Comparison of ENCODE assay signal across 13 mouse cellular contexts in genomic region chr1:134335211-134335923, GRCm38 (mm10). TPM values are rescaled to one million over a fixed set of nuclear protein-coding genes. Genes with fewer than 3 reads are reported as not detected.
DNase-seq lines count a peak whose midpoint lies in the region; ATAC-seq and TF ChIP-seq lines count a peak whose summit lies in the region.
"Had no signal": no experiment of that assay in that cellular context is flagged by ENCODE, and none has a peak within 500 bp of the region (broad histone marks: within the 10 kb centered on the region; RNA-seq: fewer than 3 reads in every experiment).

No protein-coding gene starts in this region.

- TF ChIP-seq POLR2A in limb, embryonic 14.5 days (IDR thresholded peaks at IDR 0.05; ENCODE audit: borderline replicate concordance, extremely low read depth, insufficient read depth, insufficient read length): no peak
- no peak for TF ChIP-seq POLR2A in kidney, adult 2 months (IDR thresholded peaks at IDR 0.05; ENCODE audit: low read depth, low read length)

- H3K27me3 ChIP-seq in limb, embryonic 14.5 days (ENCODE audit: control insufficient read depth, insufficient read depth, low read length): no peaks in the 10 kb centered on the region
- no peaks in the 10 kb centered on the region for H3K27me3 ChIP-seq in limb, embryonic 10.5 days (ENCODE audit: low read depth, poor library complexity, severe bottlenecking)
- H3K27me3 ChIP-seq in kidney, adult 2 months (replicated peaks; ENCODE audit: control insufficient read depth, insufficient read depth, low read length): no peaks in the 10 kb centered on the region
- H3K27me3 ChIP-seq: embryonic facial prominence, embryonic 13.5 days had no signal

- 0 out of 2 replicates have a peak overlapping the region, but pooled peaks have one; percentile 5 for H3K27ac ChIP-seq in limb, embryonic 14.5 days (replicated peaks; ENCODE audit: low read depth, low read length)
- no peak overlapping the region for H3K27ac ChIP-seq in limb, embryonic 10.5 days
- peak overlapping the region; percentile 78 for H3K27ac ChIP-seq in layer of hippocampus, adult 2 months
- no peak overlapping the region for H3K27ac ChIP-seq in kidney, adult 2 months (ENCODE audit: insufficient read depth, low read depth, low read length)
- H3K27ac ChIP-seq: embryonic facial prominence, embryonic 13.5 days had no signal

- no peak overlapping the region for H3K9ac ChIP-seq in limb, embryonic 14.5 days (ENCODE audit: low read depth, low read length, severe bottlenecking)
- H3K9ac ChIP-seq: embryonic facial prominence, embryonic 13.5 days had no signal

- no peak for TF ChIP-seq CTCF in layer of hippocampus, adult 2 months (conservative IDR thresholded peaks at IDR 0.05)
- TF ChIP-seq CTCF in kidney, adult 2 months (conservative IDR thresholded peaks at IDR 0.05; ENCODE audit: insufficient read depth, insufficient read length, low read depth, low read length): no peak

- H3K4me2 ChIP-seq in limb, embryonic 14.5 days (replicated peaks; ENCODE audit: low read depth, low read length, severe bottlenecking): no peak overlapping the region
- H3K4me2 ChIP-seq: embryonic facial prominence, embryonic 13.5 days had no signal

- no peak for DNase-seq in limb, embryonic 14.5 days (ENCODE audit: low spot score)
- DNase-seq in limb, embryonic 10.5 days (ENCODE audit: low spot score): no peak
- DNase-seq in cerebellum, postnatal 10 days: peak; percentile 86 to 90
- DNase-seq in layer of hippocampus, adult 2 months (ENCODE audit: low spot score in 2 of 2): peak; percentile 57 to 62
- DNase-seq in right cerebral cortex, postnatal 10 days (ENCODE audit: low spot score in 2 of 2): peak; percentile 74 to 86
- no peak for DNase-seq in kidney, adult 2 months
- DNase-seq: adrenal gland, postnatal 14 days had no signal

- no peaks in the 10 kb centered on the region for H3K36me3 ChIP-seq in limb, embryonic 14.5 days (ENCODE audit: control insufficient read depth, insufficient read depth, low read length)
- no peaks in the 10 kb centered on the region for H3K36me3 ChIP-seq in limb, embryonic 10.5 days
- H3K36me3 ChIP-seq in kidney, adult 2 months (ENCODE audit: control insufficient read depth, insufficient read depth, low read length): no peaks in the 10 kb centered on the region
- H3K36me3 ChIP-seq: embryonic facial prominence, embryonic 13.5 days had no signal

- peaks cover 16% of the 10 kb centered on the region for H3K4me1 ChIP-seq in limb, embryonic 14.5 days (ENCODE audit: control insufficient read depth, insufficient read depth, low read length)
- H3K4me1 ChIP-seq in limb, embryonic 10.5 days: peaks cover 16% of the 10 kb centered on the region; the same call in 1 of the 2 replicates
- no peaks in the 10 kb centered on the region for H3K4me1 ChIP-seq in kidney, adult 2 months (ENCODE audit: control insufficient read depth, insufficient read depth, low read length)

- no peaks in the 10 kb centered on the region for H3K9me3 ChIP-seq in limb, embryonic 14.5 days (ENCODE audit: control insufficient read depth, low read length)
- H3K9me3 ChIP-seq in limb, embryonic 10.5 days (replicated peaks): no peaks in the 10 kb centered on the region
- H3K9me3 ChIP-seq: embryonic facial prominence, embryonic 13.5 days had no signal

- H3K4me3 ChIP-seq in limb, embryonic 14.5 days (replicated peaks; ENCODE audit: low read length): no peak overlapping the region
- H3K4me3 ChIP-seq in limb, embryonic 10.5 days: no peak overlapping the region
- H3K4me3 ChIP-seq in layer of hippocampus, adult 2 months: no peak overlapping the region
- no peak overlapping the region for H3K4me3 ChIP-seq in kidney, adult 2 months (ENCODE audit: insufficient read depth, low read depth, low read length)
- H3K4me3 ChIP-seq: embryonic facial prominence, embryonic 13.5 days had no signal

- WGBS in limb, embryonic 14.5 days: 65% methylated on average over 13 of the region's 13 CpGs
- 69% methylated on average over 13 of the region's 13 CpGs for WGBS in limb, embryonic 10.5 days
- 83% methylated on average over 13 of the region's 13 CpGs for WGBS in kidney, adult 2 months

- ATAC-seq in limb, embryonic 14.5 days (ENCODE audit: low FRiP score, low read depth): no peak
- ATAC-seq in monocyte, adult 5-6 weeks (replicated peaks; ENCODE audit: insufficient number of reproducible peaks, low FRiP score, low TSS enrichment, poor library complexity, severe bottlenecking): no peak

RNA-seq across cellular contexts. Expression of gene Ppfia4, which starts 2.6 kb away (rescaled TPM):
- 32.3 and 38.9 TPM in 2 replicates for polyA plus RNA-seq in limb, embryonic 14.5 days (2012; rRNA removed)
- 10.1 and 10.9 TPM in 2 replicates for polyA plus RNA-seq in limb, embryonic 14.5 days (2014; fragmentation: Nextera tagmentation; extraction: Ambion mirVana)
- polyA plus RNA-seq in limb, embryonic 10.5 days (2016; fragmentation: Nextera tagmentation; extraction: Ambion mirVana): 1.8 and 2.3 TPM in 2 replicates
- total RNA-seq in layer of hippocampus, adult 2 months (2021): 10 to 100 TPM; 71.9 to 79.7 TPM
- 3.6 and 4.2 TPM in 2 replicates for polyA plus RNA-seq in kidney, adult 2 months (2012; rRNA removed)
- total RNA-seq in monocyte, adult 5-6 weeks (2017): 20.4 to 28.3 TPM (median 20.4 TPM) in 3 replicates

RNA-seq across cellular contexts. Expression of gene Tmem183a, which starts 26.4 kb away (rescaled TPM):
- polyA plus RNA-seq in limb, embryonic 14.5 days (2012; rRNA removed): 83.0 and 110 TPM in 2 replicates
- polyA plus RNA-seq in limb, embryonic 14.5 days (2014; fragmentation: Nextera tagmentation; extraction: Ambion mirVana): 77.8 and 86.8 TPM in 2 replicates
- 118 TPM in 2 replicates for polyA plus RNA-seq in limb, embryonic 10.5 days (2016; fragmentation: Nextera tagmentation; extraction: Ambion mirVana)
- total RNA-seq in layer of hippocampus, adult 2 months (2021): 10 to 100 TPM; 73.5 to 76.7 TPM
- polyA plus RNA-seq in kidney, adult 2 months (2012; rRNA removed): 84.0 and 100 TPM in 2 replicates
- total RNA-seq in monocyte, adult 5-6 weeks (2017): 65.8 to 73.9 TPM (median 67.8 TPM) in 3 replicates

RNA-seq across cellular contexts. Expression of gene Myog, which starts 45.6 kb away (rescaled TPM):
- 162 and 165 TPM in 2 replicates for polyA plus RNA-seq in limb, embryonic 14.5 days (2012; rRNA removed)
- polyA plus RNA-seq in limb, embryonic 14.5 days (2014; fragmentation: Nextera tagmentation; extraction: Ambion mirVana): 118 and 149 TPM in 2 replicates
- polyA plus RNA-seq in limb, embryonic 10.5 days (2016; fragmentation: Nextera tagmentation; extraction: Ambion mirVana): 2.0 and 16.0 TPM in 2 replicates
- not detected for total RNA-seq in layer of hippocampus, adult 2 months (2021)
- 0.09 TPM in 1 of 2 replicates, not detected in the other for polyA plus RNA-seq in kidney, adult 2 months (2012; rRNA removed)
- total RNA-seq in monocyte, adult 5-6 weeks (2017): not detected in 3 replicates
- total RNA-seq: adrenal gland, postnatal 14 days had no signal
- polyA plus RNA-seq: gonadal fat pad, adult 2 months; spleen, adult 2 months; urinary bladder, adult 2 months had no signal

RNA-seq across cellular contexts. Expression of gene 4933406M09Rik, which starts 50.4 kb away (rescaled TPM):
- not detected in 2 replicates for polyA plus RNA-seq in limb, embryonic 14.5 days (2012; rRNA removed)
- polyA plus RNA-seq in limb, embryonic 14.5 days (2014; fragmentation: Nextera tagmentation; extraction: Ambion mirVana): not detected in 2 replicates
- polyA plus RNA-seq in limb, embryonic 10.5 days (2016; fragmentation: Nextera tagmentation; extraction: Ambion mirVana): not detected in 2 replicates
- total RNA-seq in layer of hippocampus, adult 2 months (2021): not detected
- polyA plus RNA-seq in kidney, adult 2 months (2012; rRNA removed): 0.06 TPM in 1 of 2 replicates, not detected in the other
- total RNA-seq in monocyte, adult 5-6 weeks (2017): not detected in 3 replicates
- total RNA-seq: adrenal gland, postnatal 14 days had no signal
- polyA plus RNA-seq: embryonic facial prominence, embryonic 13.5 days; gonadal fat pad, adult 2 months; lung, embryonic 16.5 days; spleen, adult 2 months; urinary bladder, adult 2 months had no signal

Comparison
In these comparisons a context has a peak if more than half of its experiments do, and no peak if none do; other contexts are left out.
1. H3K27ac ChIP-seq: peak in limb, embryonic 14.5 days (single experiment) and layer of hippocampus, adult 2 months (single experiment); none in limb, embryonic 10.5 days (single experiment) and kidney, adult 2 months (single experiment).
2. DNase-seq: peak in cerebellum, postnatal 10 days (2 of 2), layer of hippocampus, adult 2 months (2 of 2) and right cerebral cortex, postnatal 10 days (2 of 2); none in limb, embryonic 14.5 days (single experiment), limb, embryonic 10.5 days (single experiment) and kidney, adult 2 months (single experiment).